Mouse (Mus musculus) embryonic stem cell, embryonic (primary cell): ENCODE results near the gene Poc1a.

ENCODE experiments used
- CTCF ChIA-PET, 4 experiments: fragments of 300-600 bp in 2 of 4; fragments of 350-600 bp in 2 of 4; sonication (Branson Sonifier 250); formaldehyde crosslinking; loops; one replicate each; lab custom pipeline; 2022; ENCODE audit warnings: inconsistent platforms in 2 of 4; lab: Charles Lee
- POLR2A ChIA-PET, 4 experiments: fragments of 300-600 bp in 2 of 4; fragments of 350-600 bp in 2 of 4; sonication (Branson Sonifier 250); formaldehyde crosslinking; loops; one replicate each; lab custom pipeline; 2022; ENCODE audit warnings: antibody characterized with exemption in 4 of 4, inconsistent platforms in 1 of 4; lab: Charles Lee

The Poc1a gene

GRCm38 (mm10) chr9:106305228-106305627 is 24.4 kb downstream of the Poc1a start:
- ChIA-PET POLR2A (interaction anchor here in 2 of 4 experiments (0.7 to 3.3 kb wide), 6 partner anchors 15 to 172 kb away, joined by 3 to 8 read pairs (median 3); partner anchors contain the start of gene Parp3 (in 1 of the 2)), CTCF (interaction anchor here in 3 of 4 experiments (0.6 to 3.3 kb wide), 10 partner anchors 24 to 1098 kb away, joined by 3 to 38 read pairs (median 6); partner anchors contain the start of genes Parp3 (in 2 of the 3) and Poc1a (in 1 of the 3))

DNA sequence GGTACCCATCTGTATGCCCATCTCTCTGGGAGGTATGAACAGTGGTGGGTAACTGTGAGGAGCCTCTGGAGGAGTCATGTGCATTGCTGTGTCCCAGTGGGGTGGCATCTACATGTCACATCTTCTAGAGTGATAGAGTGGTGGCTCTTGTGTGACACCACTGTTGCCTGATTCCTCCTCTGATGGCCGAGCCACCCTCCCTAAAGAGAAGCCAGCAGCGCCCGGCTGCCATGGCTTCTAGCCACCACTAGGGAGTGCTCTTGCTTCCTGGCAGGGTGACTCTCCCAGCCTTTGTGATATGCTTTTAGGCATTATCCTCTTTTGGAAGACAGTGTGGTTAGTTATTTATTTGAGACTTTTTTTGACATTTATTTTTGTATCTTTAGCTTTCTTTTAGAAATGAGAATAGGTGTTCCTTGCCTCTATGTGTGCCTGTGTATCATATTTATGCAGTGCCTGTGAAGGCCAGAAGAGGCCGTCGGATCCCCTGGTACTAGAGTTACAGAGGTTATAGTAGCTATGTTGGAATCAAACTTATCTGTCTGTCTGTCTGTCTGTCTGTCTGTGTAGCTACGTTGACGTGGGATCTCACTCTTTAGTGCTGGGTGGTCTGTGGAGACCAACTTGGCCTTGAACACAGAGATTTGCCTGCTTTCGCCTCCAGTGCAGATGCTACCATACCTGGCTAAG is 25.9 kb downstream of the Poc1a start:
- CTCF ChIA-PET: interaction anchor here (0.5 to 2.6 kb wide), 30 partner anchors 13 to 1547 kb away, joined by 3 to 38 read pairs (median 3); partner anchors contain the start of genes Parp3 (in 3 of the 4), Rrp9 (in 1 of the 4) and Twf2 (in 1 of the 4)
- POLR2A ChIA-PET: interaction anchor here in 3 of 4 experiments (0.6 to 3.3 kb wide), 7 partner anchors 9 to 170 kb away, joined by 3 to 8 read pairs (median 3); partner anchors contain the start of genes Parp3 (in 1 of the 3) and Rpl29 (in 1 of the 3)

GRCm38 (mm10) chr9:106308151-106308550 is 27.3 kb downstream of the Poc1a start:
- ChIA-PET POLR2A (no interaction called here), CTCF (interaction anchor here in 2 of 4 experiments (1.1 to 2.7 kb wide), 4 partner anchors 20 to 152 kb away, joined by 3 to 11 read pairs (median 4); no protein-coding TSS in a partner anchor)

GRCm38 (mm10) chr9:106308555-106308954 is 27.7 kb downstream of the Poc1a start:
- CTCF ChIA-PET: interaction anchor here in 2 of 4 experiments (0.9 to 2.7 kb wide), 5 partner anchors 18 to 152 kb away, joined by 3 to 11 read pairs (median 3); no protein-coding TSS in a partner anchor

GRCm38 (mm10) chr9:106308983-106309382 is 28.1 kb downstream of the Poc1a start:
- ChIA-PET CTCF (interaction anchor here in 2 of 4 experiments (0.9 to 2.7 kb wide), 5 partner anchors 19 to 152 kb away, joined by 3 to 11 read pairs (median 3); no protein-coding TSS in a partner anchor), POLR2A (interaction anchor here in 1 of 4 experiments (1.5 kb wide), 1 partner anchor 97 kb away, joined by 3 read pairs; no protein-coding TSS in a partner anchor)

More at GRCm38 (mm10) chr9:106308555-106308954, 27.7 kb downstream of the Poc1a start:
- POLR2A ChIA-PET: interaction anchor here in 1 of 4 experiments (1.5 kb wide), 1 partner anchor 97 kb away, joined by 3 read pairs; no protein-coding TSS in a partner anchor

DNA sequence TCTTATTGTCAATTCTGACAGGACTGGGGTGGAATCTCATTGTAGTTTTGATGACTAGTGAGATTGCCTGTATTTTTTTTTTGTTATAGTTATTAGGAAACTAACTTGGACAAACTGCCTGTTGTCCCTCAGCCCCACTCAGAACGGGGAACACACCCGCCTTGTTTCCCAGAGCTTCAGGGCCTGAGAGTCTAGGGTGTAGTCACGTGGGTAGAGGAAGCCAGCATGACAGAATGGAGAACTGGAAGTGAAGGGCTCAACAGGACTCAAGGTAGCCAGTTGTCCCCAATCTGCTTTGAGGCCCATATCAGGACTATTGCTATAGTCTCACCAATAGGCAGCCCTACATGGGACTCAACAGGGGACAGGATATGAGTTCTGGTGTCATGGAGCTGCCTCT is 29.0 kb downstream of the Poc1a start:
- CTCF ChIA-PET: interaction anchor here in 1 of 4 experiments (2.7 kb wide), 1 partner anchor 112 kb away, joined by 11 read pairs; no protein-coding TSS in a partner anchor
- POLR2A ChIA-PET: interaction anchor here in 1 of 4 experiments (1.5 kb wide), 1 partner anchor 98 kb away, joined by 3 read pairs; no protein-coding TSS in a partner anchor

DNA sequence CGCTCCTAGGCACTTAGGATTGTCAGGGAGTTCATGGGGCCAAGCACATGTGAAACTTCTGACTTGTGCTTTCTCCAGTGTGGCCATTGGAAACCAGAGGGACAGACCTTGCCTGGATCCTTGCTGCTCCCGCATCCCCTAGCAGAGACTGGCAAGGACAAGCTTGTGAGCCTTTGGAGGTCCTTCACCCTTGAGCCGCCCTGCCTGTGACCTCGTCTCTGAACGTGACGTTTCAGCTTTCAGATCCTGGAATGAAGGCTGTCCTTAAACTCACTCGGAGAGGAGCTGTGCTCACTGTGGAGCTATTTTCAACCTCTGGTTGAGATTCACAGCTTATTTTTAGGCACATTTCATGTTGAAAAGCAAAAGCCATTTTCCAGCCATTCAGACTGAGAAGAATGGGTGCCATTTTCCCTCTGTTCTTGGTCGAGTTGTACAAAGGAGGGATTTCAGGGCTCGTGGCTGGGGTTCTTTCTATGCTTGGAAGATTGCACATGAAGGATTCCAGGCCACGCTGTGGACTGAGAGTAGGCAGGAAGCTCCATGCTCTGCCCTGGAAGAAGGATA is 30.8 kb downstream of the Poc1a start:
- POLR2A ChIA-PET: interaction anchor here in 1 of 4 experiments (1.2 to 1.9 kb wide), 2 partner anchors 9 to 27 kb away, joined by 3 to 5 read pairs; no protein-coding TSS in a partner anchor

GRCm38 (mm10) chr9:106312950-106313360 is 32.1 kb downstream of the Poc1a start:
- POLR2A ChIA-PET: interaction anchor here in 3 of 4 experiments (0.6 to 1.9 kb wide), 3 partner anchors 7 to 116 kb away, joined by 3 to 5 read pairs (median 3); partner anchors contain the start of gene Rpl29 (in 1 of the 3)
- CTCF ChIA-PET: no interaction called here

More for the DNA sequence above, 30.8 kb downstream of the Poc1a start:
- CTCF ChIA-PET: no interaction called here

DNA sequence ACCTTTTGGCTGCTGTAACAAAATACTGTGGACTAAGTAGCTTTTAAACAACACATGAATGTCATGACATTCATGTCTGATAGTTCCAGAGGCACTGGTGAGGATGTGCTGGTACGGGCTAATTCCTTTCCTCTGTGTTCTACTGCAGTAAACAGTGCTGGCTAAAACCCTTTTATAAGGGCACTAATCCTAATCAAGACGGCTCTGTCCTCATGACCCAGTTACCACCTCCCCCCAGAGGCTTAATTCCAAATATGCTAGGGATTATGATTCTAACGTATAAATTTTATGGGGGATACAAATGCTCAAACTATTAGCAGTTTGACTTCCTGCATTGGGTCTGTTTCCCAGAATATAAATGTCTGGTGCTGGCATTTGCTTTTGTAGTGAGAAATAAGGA is 33.3 kb downstream of the Poc1a start:
- ChIA-PET CTCF (interaction anchor here in 1 of 4 experiments (0.5 to 0.6 kb wide), 2 partner anchors 60 to 105 kb away, joined by 3 read pairs; no protein-coding TSS in a partner anchor), POLR2A (no interaction called here)

DNA sequence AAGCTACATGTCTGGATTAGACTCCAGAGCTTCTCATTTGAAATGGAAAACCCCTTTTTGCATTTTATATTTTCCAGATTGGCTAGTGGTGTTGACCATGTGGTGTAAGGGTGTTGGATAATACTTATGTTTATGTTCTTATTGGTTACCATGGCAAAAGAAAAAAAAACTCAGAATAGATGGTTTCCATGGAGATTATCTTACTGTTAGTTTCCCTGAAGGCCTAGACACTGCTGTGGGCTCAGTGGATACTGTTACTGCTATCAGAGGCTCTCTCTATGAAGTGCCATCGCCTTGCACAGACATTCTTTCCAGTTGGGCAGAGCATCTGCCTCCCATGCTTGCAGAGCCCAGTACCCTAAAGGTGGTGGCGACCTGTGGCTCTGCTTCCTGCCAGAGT is 37.2 kb downstream of the Poc1a start:
- POLR2A ChIA-PET: no interaction called here
- CTCF ChIA-PET: no interaction called here

DNA sequence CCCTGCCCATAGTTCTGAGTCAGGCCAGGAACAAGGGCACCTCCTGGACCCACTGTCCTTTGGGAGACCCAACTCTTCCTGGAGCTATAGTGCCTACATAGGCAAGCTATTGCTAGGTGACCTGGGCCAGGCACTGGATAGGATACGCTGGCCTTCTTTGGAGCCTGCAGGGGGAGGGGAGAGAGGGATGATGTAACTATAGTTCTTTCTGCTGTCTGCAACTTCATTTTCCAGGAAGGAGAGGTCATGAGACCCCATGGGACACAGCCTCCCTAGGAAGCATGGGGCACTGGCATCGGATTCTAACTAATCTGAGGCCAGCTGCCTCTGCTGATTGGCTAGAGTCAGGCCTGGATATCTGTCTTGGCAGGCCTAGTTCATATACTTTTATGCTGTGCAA is 38.2 kb downstream of the Poc1a start:
- ChIA-PET CTCF (interaction anchor here in 2 of 4 experiments (0.8 to 4.1 kb wide), 4 partner anchors 13 to 158 kb away, joined by 3 to 15 read pairs (median 4); partner anchors contain the start of gene Parp3 (in 1 of the 2)), POLR2A (interaction anchor here in 3 of 4 experiments (0.6 to 2.5 kb wide), 4 partner anchors 7 to 111 kb away, joined by 3 to 5 read pairs (median 4); partner anchors contain the start of gene Rpl29 (in 1 of the 3))

DNA sequence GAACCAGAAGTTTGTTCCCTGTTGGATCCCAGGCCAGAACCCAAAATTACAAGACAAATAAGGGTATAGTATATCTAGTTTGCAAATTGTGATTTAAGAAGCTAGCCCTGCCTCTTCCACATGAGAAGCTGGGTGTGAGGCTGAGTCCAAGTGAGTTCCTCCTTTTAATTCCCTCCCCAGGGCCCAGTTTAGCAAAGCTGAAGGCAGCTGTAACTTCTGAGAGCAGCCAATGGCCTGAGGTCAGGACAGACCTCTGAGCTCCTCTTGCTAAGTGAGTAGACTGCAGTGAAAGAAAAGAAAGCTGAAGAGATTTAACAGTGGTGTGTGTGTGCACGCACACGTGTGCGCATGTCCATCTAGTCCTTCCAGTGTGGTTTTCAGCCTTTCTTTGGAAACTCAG is 41.6 kb downstream of the Poc1a start:
- POLR2A ChIA-PET: interaction anchor here in 3 of 4 experiments (0.6 to 1.5 kb wide), 9 partner anchors 12 to 154 kb away, joined by 3 to 7 read pairs (median 4); partner anchors contain the start of gene Parp3 (in 1 of the 3)
- CTCF ChIA-PET: interaction anchor here (0.6 to 4.1 kb wide), 8 partner anchors 15 to 210 kb away, joined by 3 to 15 read pairs (median 5); partner anchors contain the start of gene Poc1a (in 1 of the 4)

DNA sequence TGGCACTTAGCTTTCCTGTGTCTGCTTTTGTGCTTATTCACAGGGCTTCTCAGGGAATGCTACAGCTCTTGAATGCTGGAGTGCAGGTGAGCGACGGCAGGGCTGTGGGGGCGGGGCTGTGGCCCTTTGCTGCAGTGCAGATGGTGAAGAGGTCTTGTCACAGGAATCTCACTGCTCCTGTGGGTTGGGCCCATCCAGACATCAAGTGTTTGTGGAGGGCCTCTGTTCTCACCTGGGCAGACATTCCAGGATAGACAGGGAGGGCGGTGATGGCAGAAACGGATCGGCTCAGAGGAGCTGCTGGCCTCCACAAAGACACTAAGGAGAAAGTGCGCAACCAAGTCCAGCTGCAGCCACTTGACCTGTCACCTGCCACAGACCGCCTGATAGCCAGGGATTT is 45.4 kb downstream of the Poc1a start:
- POLR2A ChIA-PET: interaction anchor here in 3 of 4 experiments (0.7 to 1.9 kb wide), 7 partner anchors 13 to 1221 kb away, joined by 3 to 6 read pairs (median 4); partner anchors contain the start of genes Parp3 (in 1 of the 3) and Zmynd10 (in 1 of the 3)
- CTCF ChIA-PET: interaction anchor here in 1 of 4 experiments (1.0 kb wide), 1 partner anchor 94 kb away, joined by 3 read pairs; no protein-coding TSS in a partner anchor

GRCm38 (mm10) chr9:106327125-106327809 is 46.4 kb downstream of the Poc1a start:
- ChIA-PET CTCF (interaction anchor here in 3 of 4 experiments (0.7 to 1.4 kb wide), 3 partner anchors 19 to 148 kb away, joined by 3 read pairs; no protein-coding TSS in a partner anchor), POLR2A (interaction anchor here in 3 of 4 experiments (0.7 to 1.9 kb wide), 6 partner anchors 10 to 1220 kb away, joined by 3 to 6 read pairs (median 4); partner anchors contain the start of genes Parp3 (in 1 of the 3) and Zmynd10 (in 1 of the 3))

- CTCF ChIA-PET: interaction anchor here in 3 of 4 experiments (0.5 to 1.4 kb wide), 4 partner anchors 20 to 116 kb away, joined by 3 to 5 read pairs (median 3); no protein-coding TSS in a partner anchor
- POLR2A ChIA-PET: interaction anchor here in 2 of 4 experiments (0.6 to 1.9 kb wide), 4 partner anchors 9 to 157 kb away, joined by 3 to 6 read pairs (median 4); partner anchors contain the start of genes Parp3 (in 1 of the 2) and Wdr82 (in 1 of the 2)
These were observed 47.3 kb downstream of the Poc1a start for GRCm38 (mm10) chr9:106328068-106328610.

DNA sequence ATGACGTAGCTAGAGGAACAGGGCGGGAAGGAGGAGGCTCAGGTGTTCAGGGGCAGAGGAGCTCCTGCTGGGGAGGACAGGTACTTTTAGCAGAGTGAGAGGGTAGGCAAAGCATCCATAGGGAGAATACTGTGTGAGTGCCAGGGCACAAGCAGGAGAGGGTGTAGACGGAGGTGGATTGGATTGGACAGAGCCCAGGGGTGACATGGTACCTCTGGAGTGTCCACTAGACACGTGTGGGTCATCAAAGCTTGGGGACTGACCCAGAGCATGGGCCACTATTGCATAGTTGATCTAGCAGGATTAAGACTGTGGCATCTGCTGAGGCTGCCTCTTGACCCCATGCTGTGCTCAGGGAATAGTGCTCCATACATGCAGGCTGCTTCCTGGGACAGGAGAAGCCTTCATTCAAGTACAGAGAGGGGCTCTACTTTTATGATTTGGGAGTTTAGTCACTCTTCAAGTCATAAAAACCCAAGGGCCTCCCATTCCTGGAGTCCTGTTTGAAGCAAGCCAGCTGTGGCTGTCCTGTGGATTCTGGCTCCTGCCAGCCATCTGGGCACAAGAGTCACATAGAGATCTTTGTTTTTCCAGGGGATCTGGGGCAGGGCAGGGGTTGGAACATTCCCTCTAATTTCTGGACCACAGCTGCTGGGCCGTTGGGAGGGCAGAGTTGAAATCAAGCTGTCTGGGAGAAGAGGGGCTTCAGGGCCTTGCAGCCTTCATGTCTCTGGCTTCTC is 48.1 kb downstream of the Poc1a start:
- POLR2A ChIA-PET: interaction anchor here in 1 of 4 experiments (0.9 kb wide), 1 partner anchor 41 kb away, joined by 3 read pairs; no protein-coding TSS in a partner anchor
- CTCF ChIA-PET: interaction anchor here in 1 of 4 experiments (0.7 kb wide), 1 partner anchor 117 kb away, joined by 3 read pairs; no protein-coding TSS in a partner anchor
